Comparison of ENCODE assay signal across 9 mouse cellular contexts in genomic region chr1:130740781-130741720, GRCm38 (mm10). TPM values are rescaled to one million over a fixed set of nuclear protein-coding genes. Genes with fewer than 3 reads are reported as not detected.
DNase-seq lines count a peak whose midpoint lies in the region; ATAC-seq and TF ChIP-seq lines count a peak whose summit lies in the region.
"Had no signal": no experiment of that assay in that cellular context is flagged by ENCODE, and none has a peak within 500 bp of the region (broad histone marks: within the 10 kb centered on the region; RNA-seq: fewer than 3 reads in every experiment).

No protein-coding gene starts in this region.

- H3K27me3 ChIP-seq in hindbrain, embryonic 11.5 days (ENCODE audit: control insufficient read depth, insufficient read depth, low read length): no peaks in the 10 kb centered on the region
- no peaks in the 10 kb centered on the region for H3K27me3 ChIP-seq in hindbrain, embryonic 14.5 days (ENCODE audit: control insufficient read depth, insufficient read depth, low read length)
- H3K27me3 ChIP-seq in kidney, adult 2 months (replicated peaks; ENCODE audit: control insufficient read depth, insufficient read depth, low read length): no peaks in the 10 kb centered on the region
- H3K27me3 ChIP-seq: limb, embryonic 12.5 days had no signal

- H3K9me3 ChIP-seq in hindbrain, embryonic 11.5 days (ENCODE audit: control insufficient read depth, low read length): no peaks in the 10 kb centered on the region
- H3K9me3 ChIP-seq in hindbrain, embryonic 14.5 days (ENCODE audit: control insufficient read depth, low read length): no peaks in the 10 kb centered on the region
- H3K9me3 ChIP-seq: limb, embryonic 12.5 days had no signal

- H3K27ac ChIP-seq in hindbrain, embryonic 11.5 days (ENCODE audit: low read depth, low read length): peak overlapping the region; percentile 24; the same call in 1 of the 2 replicates
- no peak overlapping the region for H3K27ac ChIP-seq in hindbrain, embryonic 14.5 days
- no peak overlapping the region for H3K27ac ChIP-seq in kidney, adult 2 months (ENCODE audit: insufficient read depth, low read depth, low read length)
- H3K27ac ChIP-seq: limb, embryonic 12.5 days had no signal

- DNase-seq in hindbrain, embryonic 11.5 days (ENCODE audit: low spot score): no peak
- no peak for DNase-seq in hindbrain, embryonic 14.5 days (ENCODE audit: low spot score)
- DNase-seq in adipocyte (ENCODE audit: low spot score): peak; percentile 43
- peak; percentile 40 to 68 for DNase-seq in frontal cortex, adult 2 months (ENCODE audit: extremely low spot score in 1 of 2, low spot score in 1 of 2)
- peak; percentile 56 to 86 for DNase-seq in left cerebral cortex, postnatal 25 days (ENCODE audit: low spot score in 2 of 2)
- DNase-seq in right cerebral cortex, adult 18-20 months: peak; percentile 71
- no peak for DNase-seq in gastrocnemius, postnatal 10 days
- no peak for DNase-seq in kidney, adult 2 months

- H3K36me3 ChIP-seq in hindbrain, embryonic 11.5 days (ENCODE audit: control insufficient read depth, insufficient read depth, low read length): no peaks in the 10 kb centered on the region
- H3K36me3 ChIP-seq in hindbrain, embryonic 14.5 days (replicated peaks; ENCODE audit: control insufficient read depth, insufficient read depth): no peaks in the 10 kb centered on the region
- H3K36me3 ChIP-seq in kidney, adult 2 months (ENCODE audit: control insufficient read depth, insufficient read depth, low read length): no peaks in the 10 kb centered on the region
- H3K36me3 ChIP-seq: limb, embryonic 12.5 days had no signal

- WGBS in hindbrain, embryonic 11.5 days: 50% methylated on average over 15 of the region's 15 CpGs
- 53% methylated on average over 15 of the region's 15 CpGs for WGBS in hindbrain, embryonic 14.5 days
- WGBS in kidney, adult 2 months: 70% methylated on average over 15 of the region's 15 CpGs

- intact Hi-C loops in left cerebral cortex, postnatal 25 days (cut with DNase I): loop anchor here (2.0 kb wide), 1 partner anchor 24 kb away; the partner anchor contains the start of gene Yod1

- peak; percentile 67; the same call in 1 of the 2 replicates for ATAC-seq in hindbrain, embryonic 11.5 days (ENCODE audit: low FRiP score)
- no peak for ATAC-seq in hindbrain, embryonic 14.5 days (ENCODE audit: low FRiP score)

- H3K4me2 ChIP-seq in hindbrain, embryonic 11.5 days (replicated peaks; ENCODE audit: low read depth, low read length): no peak overlapping the region; the same call in 1 of the 2 replicates
- H3K4me2 ChIP-seq in hindbrain, embryonic 14.5 days (replicated peaks): no peak overlapping the region
- H3K4me2 ChIP-seq: limb, embryonic 12.5 days had no signal

- no peak for TF ChIP-seq CTCF in kidney, adult 2 months (conservative IDR thresholded peaks at IDR 0.05; ENCODE audit: insufficient read depth, insufficient read length, low read depth, low read length)

- H3K4me1 ChIP-seq in hindbrain, embryonic 11.5 days (replicated peaks; ENCODE audit: control insufficient read depth, insufficient read depth, low read length): no peaks in the 10 kb centered on the region
- no peaks in the 10 kb centered on the region for H3K4me1 ChIP-seq in hindbrain, embryonic 14.5 days (replicated peaks; ENCODE audit: control insufficient read depth, insufficient read depth, low read length)
- H3K4me1 ChIP-seq in kidney, adult 2 months (ENCODE audit: control insufficient read depth, insufficient read depth, low read length): no peaks in the 10 kb centered on the region
- H3K4me1 ChIP-seq: limb, embryonic 12.5 days had no signal

- no peak overlapping the region for H3K9ac ChIP-seq in hindbrain, embryonic 11.5 days (ENCODE audit: low read depth, low read length)
- H3K9ac ChIP-seq in hindbrain, embryonic 14.5 days: no peak overlapping the region
- H3K9ac ChIP-seq: limb, embryonic 12.5 days had no signal

- H3K4me3 ChIP-seq in hindbrain, embryonic 11.5 days (ENCODE audit: low read depth, low read length): no peak overlapping the region
- no peak overlapping the region for H3K4me3 ChIP-seq in hindbrain, embryonic 14.5 days (replicated peaks; ENCODE audit: low read length)
- no peak overlapping the region for H3K4me3 ChIP-seq in kidney, adult 2 months (ENCODE audit: insufficient read depth, low read depth, low read length)
- H3K4me3 ChIP-seq: limb, embryonic 12.5 days had no signal

- no peak for TF ChIP-seq POLR2A in kidney, adult 2 months (IDR thresholded peaks at IDR 0.05; ENCODE audit: low read depth, low read length)

RNA-seq across cellular contexts. Expression of gene AA986860, which starts 9.3 kb away (rescaled TPM):
- 0.46 and 0.79 TPM in 2 replicates for polyA plus RNA-seq in hindbrain, embryonic 11.5 days (2014; fragmentation: Nextera tagmentation; extraction: Ambion mirVana)
- polyA plus RNA-seq in hindbrain, embryonic 14.5 days (2014; fragmentation: Nextera tagmentation; extraction: Ambion mirVana): 0.74 and 1.2 TPM in 2 replicates
- polyA plus RNA-seq in frontal cortex, adult 2 months (2012; rRNA removed): 2.5 and 2.9 TPM in 2 replicates
- total RNA-seq in left cerebral cortex, postnatal 25 days (2021): 1 to 10 TPM; 1.8 TPM
- under 1 TPM; 0.68 to 0.88 TPM for total RNA-seq in gastrocnemius, postnatal 10 days (2021)
- 8.8 and 9.8 TPM in 2 replicates for polyA plus RNA-seq in kidney, adult 2 months (2012; rRNA removed)

RNA-seq across cellular contexts. Expression of gene Pfkfb2, which starts 12.0 kb away (rescaled TPM):
- polyA plus RNA-seq in hindbrain, embryonic 11.5 days (2014; fragmentation: Nextera tagmentation; extraction: Ambion mirVana): 9.2 and 10.1 TPM in 2 replicates
- polyA plus RNA-seq in hindbrain, embryonic 14.5 days (2014; fragmentation: Nextera tagmentation; extraction: Ambion mirVana): 20.1 and 21.0 TPM in 2 replicates
- polyA plus RNA-seq in frontal cortex, adult 2 months (2012; rRNA removed): 49.8 and 54.3 TPM in 2 replicates
- 10 to 100 TPM; 37.6 to 48.4 TPM for total RNA-seq in left cerebral cortex, postnatal 25 days (2021)
- 10 to 100 TPM in 1 of 2 experiments, 1 to 10 TPM in 1; 9.2 to 13.9 TPM for total RNA-seq in gastrocnemius, postnatal 10 days (2021)
- 7.8 and 9.2 TPM in 2 replicates for polyA plus RNA-seq in kidney, adult 2 months (2012; rRNA removed)

RNA-seq across cellular contexts. Expression of gene Yod1, which starts 23.9 kb away (rescaled TPM):
- polyA plus RNA-seq in hindbrain, embryonic 11.5 days (2014; fragmentation: Nextera tagmentation; extraction: Ambion mirVana): 14.8 and 17.7 TPM in 2 replicates
- 10.6 and 13.9 TPM in 2 replicates for polyA plus RNA-seq in hindbrain, embryonic 14.5 days (2014; fragmentation: Nextera tagmentation; extraction: Ambion mirVana)
- 7.8 and 7.9 TPM in 2 replicates for polyA plus RNA-seq in frontal cortex, adult 2 months (2012; rRNA removed)
- 10 to 100 TPM; 16.2 to 16.9 TPM for total RNA-seq in left cerebral cortex, postnatal 25 days (2021)
- total RNA-seq in gastrocnemius, postnatal 10 days (2021): 1 to 10 TPM; 3.8 to 4.5 TPM
- 1.2 and 1.3 TPM in 2 replicates for polyA plus RNA-seq in kidney, adult 2 months (2012; rRNA removed)

RNA-seq across cellular contexts. Expression of gene Gm29427, which starts 25.5 kb away (rescaled TPM):
- polyA plus RNA-seq in hindbrain, embryonic 11.5 days (2014; fragmentation: Nextera tagmentation; extraction: Ambion mirVana): not detected in 2 replicates
- polyA plus RNA-seq in hindbrain, embryonic 14.5 days (2014; fragmentation: Nextera tagmentation; extraction: Ambion mirVana): not detected in 2 replicates
- polyA plus RNA-seq in frontal cortex, adult 2 months (2012; rRNA removed): 0.12 TPM in 1 of 2 replicates, not detected in the other
- total RNA-seq in left cerebral cortex, postnatal 25 days (2021): not detected
- not detected for total RNA-seq in gastrocnemius, postnatal 10 days (2021)
- not detected in 2 replicates for polyA plus RNA-seq in kidney, adult 2 months (2012; rRNA removed)
- polyA plus RNA-seq: limb, embryonic 12.5 days had no signal

RNA-seq across cellular contexts. Expression of gene Fcamr, which starts 59.7 kb away (rescaled TPM):
- polyA plus RNA-seq in hindbrain, embryonic 11.5 days (2014; fragmentation: Nextera tagmentation; extraction: Ambion mirVana): 0.14 TPM in 1 of 2 replicates, not detected in the other
- polyA plus RNA-seq in hindbrain, embryonic 14.5 days (2014; fragmentation: Nextera tagmentation; extraction: Ambion mirVana): not detected in 2 replicates
- 0.10 TPM in 1 of 2 replicates, not detected in the other for polyA plus RNA-seq in frontal cortex, adult 2 months (2012; rRNA removed)
- not detected for total RNA-seq in left cerebral cortex, postnatal 25 days (2021)
- not detected for total RNA-seq in gastrocnemius, postnatal 10 days (2021)
- 4.0 and 4.2 TPM in 2 replicates for polyA plus RNA-seq in kidney, adult 2 months (2012; rRNA removed)
- polyA plus RNA-seq: limb, embryonic 12.5 days had no signal

Comparison
In these comparisons a context has a peak if more than half of its experiments do, and no peak if none do; other contexts are left out.
1. DNase-seq: peak in adipocyte (single experiment), frontal cortex, adult 2 months (2 of 2), left cerebral cortex, postnatal 25 days (2 of 2) and right cerebral cortex, adult 18-20 months (single experiment); none in hindbrain, embryonic 11.5 days (single experiment), hindbrain, embryonic 14.5 days (single experiment), gastrocnemius, postnatal 10 days (single experiment) and kidney, adult 2 months (single experiment).